Mouse (Mus musculus) T-cell, adult 2 months (primary cell): ENCODE measurements around the gene Ninj2.

Experiments used
- DNase-seq: peaks from one replicate; pipeline ENCODE4 v3.0.0; 2022; ENCODE audit warnings: low spot score

Gene Ninj2

GRCm38 (mm10) chr6:120134748-120135147 is 41.6 kb downstream of the Ninj2 start:
- DNase-seq, result no peak

GRCm38 (mm10) chr6:120145439-120145838 is 52.3 kb downstream of the Ninj2 start:
- DNase-seq, result no peak

GRCm38 (mm10) chr6:120146676-120147075 is 53.5 kb downstream of the Ninj2 start:
- DNase-seq, result no peak

GRCm38 (mm10) chr6:120147411-120147810 is 54.3 kb downstream of the Ninj2 start:
- DNase-seq, result no peak

- DNase-seq, result no peak
These were observed 55.7 kb downstream of the Ninj2 start for GRCm38 (mm10) chr6:120148716-120149392.

GRCm38 (mm10) chr6:120149458-120150120 is 56.4 kb downstream of the Ninj2 start:
- DNase-seq, result peak; percentile 6

GRCm38 (mm10) chr6:120150206-120150605 is 57.1 kb downstream of the Ninj2 start:
- no peak for DNase-seq

- DNase-seq, result no peak
These were observed 58.5 kb downstream of the Ninj2 start for GRCm38 (mm10) chr6:120151616-120152053.

- no peak for DNase-seq
These were observed 59.9 kb downstream of the Ninj2 start for GRCm38 (mm10) chr6:120152739-120153696.

GRCm38 (mm10) chr6:120154526-120155309 is 61.6 kb downstream of the Ninj2 start:
- DNase-seq, result peak; percentile 37

GRCm38 (mm10) chr6:120155510-120155909 is 62.4 kb downstream of the Ninj2 start:
- DNase-seq, result no peak

GRCm38 (mm10) chr6:120157479-120157878 is 64.3 kb downstream of the Ninj2 start:
- DNase-seq, result no peak

- no peak for DNase-seq
These were observed 66.2 kb downstream of the Ninj2 start for GRCm38 (mm10) chr6:120159133-120159901.

- no peak for DNase-seq
These were observed 69.8 kb downstream of the Ninj2 start for GRCm38 (mm10) chr6:120162928-120163327.

GRCm38 (mm10) chr6:120164765-120165164 is 71.6 kb downstream of the Ninj2 start:
- no peak for DNase-seq

- DNase-seq, result no peak
These were observed 74.4 kb downstream of the Ninj2 start for GRCm38 (mm10) chr6:120167574-120167973.

- no peak for DNase-seq
These were observed 79.3 kb downstream of the Ninj2 start for GRCm38 (mm10) chr6:120172294-120173017.

GRCm38 (mm10) chr6:120174028-120174601 is 81.0 kb downstream of the Ninj2 start:
- DNase-seq, result no peak

- DNase-seq, result no peak
These were observed 81.5 kb downstream of the Ninj2 start for GRCm38 (mm10) chr6:120174602-120175115.

- DNase-seq, result no peak
These were observed 82.5 kb downstream of the Ninj2 start for GRCm38 (mm10) chr6:120175650-120176049.
